Mouse (Mus musculus) left cerebral cortex, adult 18-20 months (tissue): Measurements from ENCODE around the gene Lrrc23. TPM values are rescaled to one million over a fixed set of nuclear protein-coding genes. Genes with fewer than 3 reads are reported as not detected.

Experiments
- total RNA-seq, 2 experiments: library from RNA; stranded (reverse); gene quantifications; 2 replicates each; pipeline ENCODE4 v1.2.3; 2021

Gene Lrrc23
- total RNA-seq, 2 experiments from 2014 or later = 1.0 to 1.1 TPM

Other genes with a start within 250 kb of the Lrrc23 start
- gene C1s1, start 237.4 kb downstream of the Lrrc23 start, total RNA-seq = 1 to 10 TPM; 1.5 to 1.8 TPM
- gene C1rb, start 209.4 kb downstream of the Lrrc23 start, total RNA-seq = under 1 TPM; 0.30 to 0.44 TPM
- under 1 TPM; 0.14 to 0.28 TPM for gene C1s2, start 143.6 kb downstream of the Lrrc23 start, total RNA-seq
- gene Lpcat3, start 116.7 kb downstream of the Lrrc23 start, total RNA-seq = 10 to 100 TPM; 20.1 to 20.6 TPM
- 10 to 100 TPM; 45.7 to 49.1 TPM for gene Emg1, start 67.5 kb downstream of the Lrrc23 start, total RNA-seq
- gene Phb2, start 67.4 kb downstream of the Lrrc23 start, total RNA-seq = 100 to 1,000 TPM; 115 to 117 TPM
- gene Ptpn6, start 41.0 kb downstream of the Lrrc23 start, total RNA-seq = 1 to 10 TPM; 2.5 to 5.1 TPM
- gene Grcc10, start 38.4 kb downstream of the Lrrc23 start, total RNA-seq = 100 to 1,000 TPM; 321 to 335 TPM
- gene Gm45234, start 23.7 kb downstream of the Lrrc23 start, total RNA-seq = 1 to 10 TPM in 1 of 2 experiments, not detected in 1; 1.4 TPM
- gene Atn1, start 23.2 kb downstream of the Lrrc23 start, total RNA-seq = 100 to 1,000 TPM; 158 to 181 TPM
- 1,000 to 10,000 TPM; 1,066 to 1,067 TPM for gene Eno2, start 10.1 kb downstream of the Lrrc23 start, total RNA-seq
- gene Spsb2, start 28.9 kb upstream of the Lrrc23 start, total RNA-seq = 1 to 10 TPM; 4.6 to 5.7 TPM
- 100 to 1,000 TPM; 804 to 847 TPM for gene Tpi1, start 34.6 kb upstream of the Lrrc23 start, total RNA-seq
- gene Usp5, start 49.8 kb upstream of the Lrrc23 start, total RNA-seq = 100 to 1,000 TPM; 204 to 208 TPM
- under 1 TPM; 0.23 to 0.42 TPM for gene Cdca3, start 49.8 kb upstream of the Lrrc23 start, total RNA-seq
- under 1 TPM in 1 of 2 experiments, not detected in 1; 0.21 TPM for gene Gnb3, start 60.5 kb upstream of the Lrrc23 start, total RNA-seq
- 10 to 100 TPM; 23.5 to 30.9 TPM for gene P3h3, start 78.0 kb upstream of the Lrrc23 start, total RNA-seq
- 100 to 1,000 TPM; 212 to 232 TPM for gene Gpr162, start 84.3 kb upstream of the Lrrc23 start, total RNA-seq
- 1 to 10 TPM; 4.2 to 8.6 TPM for gene Cd4, start 108.5 kb upstream of the Lrrc23 start, total RNA-seq
- gene Lag3, start 132.0 kb upstream of the Lrrc23 start, total RNA-seq = 1 to 10 TPM; 2.6 to 3.2 TPM
- gene Ptms, start 140.4 kb upstream of the Lrrc23 start, total RNA-seq = 100 to 1,000 TPM; 895 to 902 TPM
- gene Mlf2, start 151.7 kb upstream of the Lrrc23 start, total RNA-seq = 100 to 1,000 TPM; 626 to 639 TPM
- 100 to 1,000 TPM; 168 TPM for gene Cops7a, start 185.8 kb upstream of the Lrrc23 start, total RNA-seq
- 100 to 1,000 TPM; 194 to 195 TPM for gene Pianp, start 217.0 kb upstream of the Lrrc23 start, total RNA-seq
- 10 to 100 TPM; 45.9 to 47.6 TPM for gene Zfp384, start 229.4 kb upstream of the Lrrc23 start, total RNA-seq